ENCODE assay signal across 8 mouse cellular contexts in the genomic region with DNA sequence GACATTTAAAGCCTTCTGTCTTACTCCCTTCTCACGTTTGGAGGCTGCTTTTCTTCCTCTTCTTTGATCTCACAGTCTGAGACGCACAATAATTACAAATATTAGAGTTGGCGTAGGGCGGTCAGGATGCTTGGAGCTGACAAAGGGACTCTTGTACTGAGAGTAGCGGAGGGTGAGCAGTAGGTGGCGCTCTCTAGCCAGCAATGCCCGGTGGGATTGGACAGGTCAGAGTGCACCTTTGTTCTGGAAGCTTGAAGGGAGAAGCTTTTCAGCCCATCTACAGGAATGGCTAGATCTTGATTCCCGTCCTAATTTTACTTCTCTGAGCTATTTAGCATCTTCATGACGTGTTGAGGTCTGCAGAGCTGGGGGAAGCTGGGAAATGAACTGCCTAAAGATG.
A peak's percentile ranks its signal among the peaks of the same experiment; 100 is the strongest.
DNase-seq lines count a peak whose midpoint lies in the region; ATAC-seq and TF ChIP-seq lines count a peak whose summit lies in the region.

No protein-coding gene starts in this region.

- 0 out of 2 replicates have a peak overlapping the region, but pooled peaks have one; percentile 24 for H3K4me2 ChIP-seq in hindbrain, postnatal 0 days (ENCODE audit: low read depth, low read length)

- H3K4me3 ChIP-seq in hindbrain, postnatal 0 days (ENCODE audit: low read length), result no peak overlapping the region
- H3K4me3 ChIP-seq in left cerebral cortex, adult 2 months, result no peak overlapping the region

- no peak overlapping the region for H3K9ac ChIP-seq in hindbrain, postnatal 0 days (replicated peaks; ENCODE audit: low read length)

- no peaks in the 10 kb centered on the region for H3K27me3 ChIP-seq in hindbrain, postnatal 0 days (ENCODE audit: insufficient read depth, low read length)

- intact Hi-C loops in left cerebral cortex, adult 2 months (cut with DNase I), result loop anchor here (1.0 to 2.0 kb wide), 2 partner anchors 387 to 453 kb away; no protein-coding TSS in a partner anchor

- H3K9me3 ChIP-seq in hindbrain, postnatal 0 days (ENCODE audit: low read length), result no peaks in the 10 kb centered on the region

- WGBS in hindbrain, postnatal 0 days, result 4% methylated on average over 9 of the region's 9 CpGs

- H3K4me1 ChIP-seq in hindbrain, postnatal 0 days (ENCODE audit: insufficient read depth, low read length), result no peaks in the 10 kb centered on the region

- no peak overlapping the region for H3K27ac ChIP-seq in hindbrain, postnatal 0 days
- no peak overlapping the region for H3K27ac ChIP-seq in left cerebral cortex, adult 2 months

- H3K36me3 ChIP-seq in hindbrain, postnatal 0 days (ENCODE audit: insufficient read depth, low read length), result no peaks in the 10 kb centered on the region

- TF ChIP-seq CTCF in hindbrain, postnatal 0 days (IDR thresholded peaks at IDR 0.05; ENCODE audit: low read depth), result peak; percentile 95
- peak; percentile 98 for TF ChIP-seq CTCF in left cerebral cortex, adult 2 months (IDR thresholded peaks at IDR 0.05)

- peak; percentile 53 for DNase-seq in R1 (ENCODE audit: low read depth, low spot score)
- peak; percentile 95 to 97 for DNase-seq in cerebellum, postnatal 10 days
- peak; percentile 78 to 82 for DNase-seq in frontal cortex, postnatal 36 days (ENCODE audit: low spot score in 2 of 2)
- DNase-seq in hindbrain, postnatal 0 days (ENCODE audit: low spot score), result peak; percentile 88
- DNase-seq in left cerebral cortex, adult 2 months (ENCODE audit: extremely low spot score in 1 of 2, low spot score in 2 of 2), result peak; percentile 74 to 81
- DNase-seq in mesoderm, embryonic 11.5 days (ENCODE audit: low read depth, low spot score), result peak; percentile 81
- DNase-seq in right cerebral cortex, postnatal 25 days, result peak; percentile 69
- peak; percentile 76 for DNase-seq in urinary bladder, postnatal 25 days (ENCODE audit: low spot score)

- ATAC-seq in hindbrain, postnatal 0 days, result peak; percentile 91
